Mouse (Mus musculus) small intestine, adult 2 months (tissue): ENCODE results near the gene Degs1.

Experiments used
- CTCF ChIP-seq: fragments of 200-500 bp; IDR thresholded peaks from 2 replicates; pipeline ENCODE4 v1.5.1; 2012; ENCODE audit warnings: low read depth, mild to moderate bottlenecking, control low read depth, inconsistent platforms, low read length, moderate library complexity, mixed read lengths; ENCODE audit not compliant: insufficient replicate concordance, insufficient read length; ENCODE audit errors: extremely low read depth
- POLR2A ChIP-seq: fragments of 200-500 bp; IDR thresholded peaks from 2 replicates; pipeline ENCODE4 v1.6.1; 2012; ENCODE audit warnings: low read depth, mild to moderate bottlenecking, control low read depth, inconsistent platforms, low read length, moderate library complexity

DNA sequence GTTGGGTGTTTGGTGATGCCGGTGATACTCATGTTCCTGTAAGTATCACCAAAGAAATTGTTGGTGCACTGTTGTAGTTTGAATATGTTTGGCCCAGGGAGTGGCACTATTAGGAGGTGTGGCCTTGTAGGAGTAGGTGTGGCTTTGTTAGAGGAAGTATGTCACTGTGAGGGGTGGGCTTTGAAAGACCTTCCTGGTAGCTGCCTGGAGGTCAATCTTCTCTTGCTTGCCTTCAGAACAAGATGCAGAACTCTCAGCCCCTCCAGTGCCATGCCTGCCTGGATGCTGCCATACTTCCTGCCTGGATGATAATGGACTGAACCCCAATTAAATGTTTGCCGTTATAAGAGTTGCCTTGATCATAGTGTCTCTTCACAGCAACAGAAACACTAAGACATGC is 2.2 kb upstream of the Degs1 start:
- TF ChIP-seq POLR2A (no peak), CTCF (no peak)
